Mouse (Mus musculus) G1E (cell line): Measurements from ENCODE around the gene S100a6.

Experiments
- CTCF ChIP-seq: IDR thresholded peaks from 2 replicates; pipeline ENCODE4 v1.5.1; 2012; ENCODE audit warnings: low read depth, low read length, inconsistent platforms, mixed read lengths
- GATA1 ChIP-seq: IDR thresholded peaks from 2 replicates; pipeline ENCODE4 v1.6.1; 2012; ENCODE audit warnings: borderline replicate concordance, low read length, inconsistent platforms, mixed read lengths
- GATA2 ChIP-seq: IDR thresholded peaks from 2 replicates; pipeline ENCODE4 v1.6.1; 2012; ENCODE audit warnings: low read depth, low read length, inconsistent platforms, borderline replicate concordance
- POLR2AphosphoS5 ChIP-seq: IDR thresholded peaks from 2 replicates; pipeline ENCODE4 v1.6.1; 2012; ENCODE audit warnings: low read depth, low read length, inconsistent platforms; ENCODE audit not compliant: insufficient replicate concordance
- TAL1 ChIP-seq: conservative IDR thresholded peaks from 2 replicates; pipeline ENCODE4 v1.6.1; 2012; ENCODE audit warnings: low read depth, low read length, inconsistent platforms, mixed read lengths

DNA sequence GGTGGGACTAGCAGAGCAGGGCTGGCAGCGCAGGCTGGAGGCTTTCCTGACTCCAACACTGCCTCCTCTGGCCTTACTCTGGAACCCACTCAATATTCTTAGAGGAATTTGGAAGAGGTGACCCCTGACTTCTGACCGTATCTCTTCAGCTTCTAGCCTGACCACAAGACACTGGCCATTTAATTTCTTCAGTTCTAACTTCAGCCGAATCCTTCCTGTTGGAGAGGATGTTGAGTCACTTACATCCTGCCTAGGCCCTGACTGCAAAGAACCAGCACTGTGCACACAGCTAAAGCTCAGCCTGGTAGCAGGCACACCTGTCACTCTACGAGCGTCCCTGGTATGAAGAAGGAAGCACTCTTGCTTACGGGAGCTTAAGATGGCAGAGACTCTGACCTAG is 23.3 kb upstream of the S100a6 start:
- TF ChIP-seq CTCF (no peak), TAL1 (no peak), GATA2 (no peak), POLR2AphosphoS5 (no peak), GATA1 (no peak)
